Mouse (Mus musculus) thymus, postnatal 36 days (tissue): ENCODE measurements around the gene B3glct.

Experiments
- DNase-seq, 2 experiments: peaks; one replicate each; pipeline ENCODE4 v3.0.0; 2022; ENCODE audit warnings: mixed read lengths in 2 of 2

B3glct gene

GRCm38 (mm10) chr5:149677196-149677595 lies 834 bp upstream of the B3glct start:
- no peak for DNase-seq

- no peak for DNase-seq
Observed at GRCm38 (mm10) chr5:149678990-149679348, 939 bp downstream of the B3glct start.

- DNase-seq = peak in 1 of 2 experiments; percentile 9
Observed at GRCm38 (mm10) chr5:149679362-149679761, 1.3 kb downstream of the B3glct start.

GRCm38 (mm10) chr5:149679886-149680285 lies 1.9 kb downstream of the B3glct start:
- no peak for DNase-seq

GRCm38 (mm10) chr5:149680946-149681345 lies 2.9 kb downstream of the B3glct start:
- DNase-seq = no peak

GRCm38 (mm10) chr5:149689860-149690259 lies 11.8 kb downstream of the B3glct start:
- DNase-seq = no peak

- no peak for DNase-seq
Observed at GRCm38 (mm10) chr5:149692548-149692947, 14.5 kb downstream of the B3glct start.

GRCm38 (mm10) chr5:149693200-149693599 lies 15.2 kb downstream of the B3glct start:
- no peak for DNase-seq

GRCm38 (mm10) chr5:149693968-149694367 lies 15.9 kb downstream of the B3glct start:
- DNase-seq = no peak

GRCm38 (mm10) chr5:149695077-149695750 lies 17.2 kb downstream of the B3glct start:
- no peak for DNase-seq

GRCm38 (mm10) chr5:149702770-149703169 lies 24.7 kb downstream of the B3glct start:
- DNase-seq = no peak

GRCm38 (mm10) chr5:149711545-149711944 lies 33.5 kb downstream of the B3glct start:
- DNase-seq = no peak

GRCm38 (mm10) chr5:149713170-149713774 lies 35.2 kb downstream of the B3glct start:
- DNase-seq = peak; percentile 30 to 41

- no peak for DNase-seq
Observed at GRCm38 (mm10) chr5:149713834-149714233, 35.8 kb downstream of the B3glct start.

GRCm38 (mm10) chr5:149715571-149716328 lies 37.7 kb downstream of the B3glct start:
- DNase-seq = no peak

GRCm38 (mm10) chr5:149716329-149716690 lies 38.3 kb downstream of the B3glct start:
- DNase-seq = no peak

- no peak for DNase-seq
Observed at GRCm38 (mm10) chr5:149731776-149732175, 53.7 kb downstream of the B3glct start.

GRCm38 (mm10) chr5:149737210-149737609 lies 59.2 kb downstream of the B3glct start:
- DNase-seq = no peak

- DNase-seq = no peak
Observed at GRCm38 (mm10) chr5:149740145-149740544, 62.1 kb downstream of the B3glct start.

- no peak for DNase-seq
Observed at GRCm38 (mm10) chr5:149740703-149741102, 62.7 kb downstream of the B3glct start.

- no peak for DNase-seq
Observed at GRCm38 (mm10) chr5:149742286-149742685, 64.3 kb downstream of the B3glct start.

GRCm38 (mm10) chr5:149745079-149745478 lies 67.0 kb downstream of the B3glct start:
- DNase-seq = peak in 1 of 2 experiments; percentile 24

GRCm38 (mm10) chr5:149748640-149749580 lies 70.9 kb downstream of the B3glct start:
- DNase-seq = no peak
